Mouse (Mus musculus) liver, adult (tissue): ENCODE data around the gene Gm19684.

ENCODE experiments used
- GATA4 ChIP-seq: IDR thresholded peaks from 2 replicates; pipeline ENCODE4 v1.6.1; 2014; ENCODE audit warnings: mild to moderate bottlenecking, low read length; ENCODE audit not compliant: insufficient replicate concordance

Gene Gm19684

DNA sequence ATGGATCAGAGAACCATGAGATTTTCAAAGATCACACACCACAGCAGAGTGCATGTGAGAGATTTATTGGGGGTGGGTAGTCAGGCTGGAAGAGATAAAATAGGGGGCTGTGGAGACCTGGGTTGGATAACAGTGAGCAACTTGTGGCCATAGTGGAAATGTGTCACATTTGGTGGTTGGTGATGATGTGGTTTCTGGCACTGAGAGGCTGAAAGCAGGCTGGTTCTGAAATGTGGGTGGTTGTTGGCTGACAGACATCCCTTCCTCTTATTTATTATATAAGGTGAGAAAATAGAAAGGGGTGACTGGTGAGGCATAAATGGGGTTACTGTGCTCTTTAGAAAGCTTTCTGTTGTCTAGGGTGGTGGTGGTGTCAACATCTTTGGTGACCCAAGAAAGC, 48.3 kb downstream of the Gm19684 start:
- no peak for TF ChIP-seq GATA4

- TF ChIP-seq GATA4, result no peak
Measured at GRCm38 (mm10) chr17:36170287-36170814, 48.9 kb downstream of the Gm19684 start.
